Mouse (Mus musculus) liver, embryonic 13.5 days (tissue): Measurements from ENCODE around the gene H2-Ke6. TPM values are rescaled to one million over a fixed set of nuclear protein-coding genes. Genes with fewer than 3 reads are reported as not detected.

Experiments
- ATAC-seq: fragments of 200-750 bp; cut with Nextera tagmentation; 2 replicates; pipeline ENCODE4 v1.8.0; 2017; ENCODE audit warnings: low read depth, mild to moderate bottlenecking, moderate number of reproducible peaks, moderate library complexity
- DNase-seq: peaks from one replicate; pipeline ENCODE4 v3.0.0; 2022
- H3K27ac ChIP-seq: fragments of 300-500 bp; sonication (generic); 2 replicates; pipeline ENCODE4 v1.5.1; 2015; ENCODE audit warnings: moderate library complexity, mild to moderate bottlenecking, inconsistent platforms
- H3K27me3 ChIP-seq: fragments of 300-500 bp; sonication (generic); 2 replicates; pipeline ENCODE4 v1.6.1; 2015; ENCODE audit warnings: mild to moderate bottlenecking, inconsistent platforms
- H3K36me3 ChIP-seq: fragments of 300-500 bp; sonication (generic); 2 replicates; pipeline ENCODE4 v1.6.1; 2015; ENCODE audit warnings: mild to moderate bottlenecking, inconsistent platforms
- H3K4me1 ChIP-seq: fragments of 300-500 bp; sonication (generic); replicated peaks from 2 replicates; pipeline ENCODE4 v1.6.1; 2015; ENCODE audit warnings: inconsistent platforms
- H3K4me2 ChIP-seq: fragments of 300-500 bp; sonication (generic); 2 replicates; pipeline ENCODE4 v1.6.1; 2015; ENCODE audit warnings: inconsistent platforms, mild to moderate bottlenecking, moderate library complexity
- H3K4me3 ChIP-seq: fragments of 300-500 bp; sonication (generic); replicated peaks from 2 replicates; pipeline ENCODE4 v1.5.1; 2015; ENCODE audit warnings: mild to moderate bottlenecking, inconsistent platforms
- H3K9ac ChIP-seq: fragments of 300-500 bp; sonication (generic); 2 replicates; pipeline ENCODE4 v1.6.1; 2015; ENCODE audit warnings: mild to moderate bottlenecking, inconsistent platforms
- H3K9me3 ChIP-seq: fragments of 300-500 bp; sonication (generic); replicated peaks from 2 replicates; pipeline ENCODE4 v1.6.1; 2016; ENCODE audit warnings: inconsistent platforms
- WGBS: fragments of 180-500 bp; shearing (Covaris S2); methylation state at CpG from one replicate; pipeline ENCODE4 v1.1.7; 2015; ENCODE audit not compliant: insufficient replicate concordance; 5-methylcytosine and 5-hydroxymethylcytosine counted together
- polyA plus RNA-seq: library from polyadenylated mRNA; unstranded; fragments of >200 nt; fragmentation: Nextera tagmentation; extraction: Ambion mirVana; gene quantifications from 2 replicates; pipeline ENCODE4 v1.2.1, GENCODE M21; 2015

The H2-Ke6 gene
- polyA plus RNA-seq: 25.2 and 25.7 TPM in 2 replicates

- Histone ChIP-seq H3K27me3 (no peaks in the 10 kb centered on the region), H3K9ac (peak within 1 kb of the TSS; percentile 82), H3K4me2 (peak within 1 kb of the TSS; percentile 98), H3K36me3 (peaks cover 31% of the 10 kb centered on the region), H3K27ac (peak within 1 kb of the TSS; percentile 79), H3K9me3 (no peaks in the 10 kb centered on the region; the same call in 1 of the 2 replicates), H3K4me1 (peaks cover 77% of the 10 kb centered on the region), H3K4me3 (peak within 1 kb of the TSS; percentile 78)
- DNase-seq: peak; percentile 91
- ATAC-seq: peak; percentile 84
- under 1% methylated on average over 49 of the region's 49 CpGs for WGBS
Measured at GRCm38 (mm10) chr17:34027656-34028223, at the start of gene H2-Ke6. Gene H2-Ke6, minus strand, starts transcription at chr17:34028060.

GRCm38 (mm10) chr17:34077549-34077948 lies 49.7 kb upstream of the H2-Ke6 start:
- H3K9ac ChIP-seq: no peak overlapping the region
- no peaks in the 10 kb centered on the region for H3K4me1 ChIP-seq
- no peak for ATAC-seq
- WGBS: 2% methylated on average over 9 of the region's 9 CpGs
- no peaks in the 10 kb centered on the region for H3K36me3 ChIP-seq
- no peak overlapping the region for H3K4me3 ChIP-seq
- peak; percentile 45 for DNase-seq
- H3K27ac ChIP-seq: no peak overlapping the region
- H3K27me3 ChIP-seq: peaks cover 23% of the 10 kb centered on the region
- no peak overlapping the region for H3K4me2 ChIP-seq
- no peaks in the 10 kb centered on the region for H3K9me3 ChIP-seq

GRCm38 (mm10) chr17:34075271-34075670 lies 47.4 kb upstream of the H2-Ke6 start:
- DNase-seq: peak; percentile 18
- Histone ChIP-seq H3K9ac (no peak overlapping the region), H3K9me3 (no peaks in the 10 kb centered on the region; the same call in 1 of the 2 replicates), H3K4me3 (no peak overlapping the region), H3K27me3 (peaks cover 23% of the 10 kb centered on the region), H3K27ac (no peak overlapping the region), H3K36me3 (no peaks in the 10 kb centered on the region), H3K4me2 (no peak overlapping the region), H3K4me1 (no peaks in the 10 kb centered on the region)
- ATAC-seq: no peak
- WGBS: 24% methylated on average over 7 of the region's 7 CpGs

GRCm38 (mm10) chr17:34072091-34072490 lies 44.2 kb upstream of the H2-Ke6 start:
- Histone ChIP-seq H3K36me3 (no peaks in the 10 kb centered on the region), H3K9me3 (no peaks in the 10 kb centered on the region; the same call in 1 of the 2 replicates), H3K27ac (no peak overlapping the region), H3K4me2 (no peak overlapping the region), H3K9ac (no peak overlapping the region), H3K4me3 (no peak overlapping the region), H3K27me3 (peaks cover 18% of the 10 kb centered on the region), H3K4me1 (no peaks in the 10 kb centered on the region)
- no peak for DNase-seq
- 40% methylated on average over 5 of the region's 5 CpGs for WGBS
- ATAC-seq: no peak

GRCm38 (mm10) chr17:34068864-34069263 lies 41.0 kb upstream of the H2-Ke6 start:
- Histone ChIP-seq H3K9ac (no peak overlapping the region), H3K27ac (no peak overlapping the region), H3K4me1 (no peaks in the 10 kb centered on the region), H3K4me3 (no peak overlapping the region), H3K36me3 (no peaks in the 10 kb centered on the region), H3K4me2 (no peak overlapping the region), H3K27me3 (no peaks in the 10 kb centered on the region), H3K9me3 (no peaks in the 10 kb centered on the region; the same call in 1 of the 2 replicates)
- no peak for DNase-seq
- 39% methylated on average over 3 of the region's 3 CpGs for WGBS
- ATAC-seq: no peak

GRCm38 (mm10) chr17:34057224-34057623 lies 29.4 kb upstream of the H2-Ke6 start:
- Histone ChIP-seq H3K4me3 (no peak overlapping the region), H3K9me3 (no peaks in the 10 kb centered on the region), H3K36me3 (no peaks in the 10 kb centered on the region), H3K4me2 (no peak overlapping the region), H3K9ac (no peak overlapping the region), H3K27ac (no peak overlapping the region), H3K27me3 (no peaks in the 10 kb centered on the region), H3K4me1 (0 out of 2 replicates have a peak, but pooled peaks cover 4% of the 10 kb centered on the region)
- ATAC-seq (no peak), DNase-seq (no peak)
- WGBS: 19% methylated on average over 7 of the region's 7 CpGs

GRCm38 (mm10) chr17:34047404-34048050 lies 19.7 kb upstream of the H2-Ke6 start:
- no peak overlapping the region for H3K4me3 ChIP-seq
- H3K9me3 ChIP-seq: peaks cover 5% of the 10 kb centered on the region; the same call in 1 of the 2 replicates
- H3K4me1 ChIP-seq: no peaks in the 10 kb centered on the region
- DNase-seq (no peak), ATAC-seq (no peak)
- H3K9ac ChIP-seq: no peak overlapping the region
- WGBS: 42% methylated on average over 5 of the region's 5 CpGs
- H3K36me3 ChIP-seq: no peaks in the 10 kb centered on the region
- no peak overlapping the region for H3K27ac ChIP-seq
- peaks cover 5% of the 10 kb centered on the region; the same call in 1 of the 2 replicates for H3K27me3 ChIP-seq
- H3K4me2 ChIP-seq: no peak overlapping the region

- ATAC-seq: no peak
- no peaks in the 10 kb centered on the region for H3K36me3 ChIP-seq
- 65% methylated on average over 14 of the region's 14 CpGs for WGBS
- H3K4me3 ChIP-seq: no peak overlapping the region
- H3K9ac ChIP-seq: no peak overlapping the region
- H3K4me2 ChIP-seq: no peak overlapping the region
- DNase-seq: no peak
- H3K27ac ChIP-seq: no peak overlapping the region
- peaks cover 5% of the 10 kb centered on the region; the same call in 1 of the 2 replicates for H3K9me3 ChIP-seq
- H3K4me1 ChIP-seq: 0 out of 2 replicates have a peak, but pooled peaks cover 5% of the 10 kb centered on the region
- peaks cover 19% of the 10 kb centered on the region for H3K27me3 ChIP-seq
Measured at GRCm38 (mm10) chr17:34045941-34046340, 18.1 kb upstream of the H2-Ke6 start.

GRCm38 (mm10) chr17:34039562-34040450 lies 11.9 kb upstream of the H2-Ke6 start:
- Histone ChIP-seq H3K4me3 (no peak overlapping the region), H3K9me3 (no peaks in the 10 kb centered on the region), H3K9ac (no peak overlapping the region), H3K4me2 (no peak overlapping the region), H3K27me3 (peaks cover 43% of the 10 kb centered on the region), H3K27ac (no peak overlapping the region), H3K36me3 (peaks cover 30% of the 10 kb centered on the region), H3K4me1 (peaks cover 23% of the 10 kb centered on the region)
- no peak for ATAC-seq
- 34% methylated on average over 17 of the region's 17 CpGs for WGBS
- DNase-seq: no peak

GRCm38 (mm10) chr17:34038878-34039561 lies 11.2 kb upstream of the H2-Ke6 start, which contains the start of gene Col11a2:
Gene Col11a2, plus strand, starts transcription at chr17:34039437.
- Histone ChIP-seq H3K4me2 (peak within 1 kb of the TSS; percentile 42), H3K36me3 (peaks cover 38% of the 10 kb centered on the region), H3K4me1 (peaks cover 27% of the 10 kb centered on the region), H3K27me3 (peaks cover 43% of the 10 kb centered on the region), H3K4me3 (no peak within 1 kb of the TSS), H3K9me3 (no peaks in the 10 kb centered on the region), H3K9ac (0 out of 2 replicates have a peak within 1 kb of the TSS, but pooled peaks have one; percentile 4), H3K27ac (no peak within 1 kb of the TSS)
- ATAC-seq (peak; percentile 44; the same call in 1 of the 2 replicates), DNase-seq (no peak)
- WGBS: 12% methylated on average over 27 of the region's 28 CpGs
